Mouse (Mus musculus): Measurements from ENCODE around the gene Csnk1g2. TPM values are rescaled to one million over a fixed set of nuclear protein-coding genes. Genes with fewer than 3 reads are reported as not detected.
"Not testable (repeated sequence)": the region's sequence is repeated elsewhere in the genome, so short reads cannot be mapped to it uniquely, and the experiment has no call there.

Csnk1g2 gene
- polyA plus RNA-seq, 1 experiment from 2014 or later = 250 TPM

DNA sequence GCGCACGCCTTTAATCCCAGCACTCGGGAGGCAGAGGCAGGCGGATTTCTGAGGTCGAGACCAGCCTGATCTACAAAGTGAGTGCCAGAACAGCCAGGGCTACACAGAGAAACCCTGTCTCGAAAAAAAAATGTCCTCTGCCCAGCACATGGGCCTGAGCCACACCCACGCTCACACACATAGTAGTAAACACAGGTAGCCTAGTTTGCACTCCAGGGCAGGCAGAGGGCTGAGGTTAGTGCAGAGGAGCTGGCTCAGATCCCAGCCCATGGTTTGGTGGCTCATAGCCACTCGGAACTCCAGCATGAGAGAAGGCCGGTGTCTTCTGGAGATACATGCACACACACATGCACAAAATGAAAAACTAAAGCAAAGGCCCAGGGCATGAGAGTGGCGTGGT is 24.3 kb downstream of the Csnk1g2 start:
- no peak overlapping the region for H3K27ac ChIP-seq
- 94% methylated on average over 10 of the region's 10 CpGs for WGBS
- no peaks in the 10 kb centered on the region for H3K4me1 ChIP-seq
- no peaks in the 10 kb centered on the region for H3K9me3 ChIP-seq
- H3K4me2 ChIP-seq (replicated peaks) = no peak overlapping the region
- no peak overlapping the region for H3K9ac ChIP-seq
- no peaks in the 10 kb centered on the region for H3K27me3 ChIP-seq
- H3K4me3 ChIP-seq = no peak overlapping the region
- H3K36me3 ChIP-seq = peaks cover 77% of the 10 kb centered on the region
- ATAC-seq (ENCODE audit: insufficient number of reproducible peaks, insufficient read depth, low FRiP score, low TSS enrichment) = no peak

DNA sequence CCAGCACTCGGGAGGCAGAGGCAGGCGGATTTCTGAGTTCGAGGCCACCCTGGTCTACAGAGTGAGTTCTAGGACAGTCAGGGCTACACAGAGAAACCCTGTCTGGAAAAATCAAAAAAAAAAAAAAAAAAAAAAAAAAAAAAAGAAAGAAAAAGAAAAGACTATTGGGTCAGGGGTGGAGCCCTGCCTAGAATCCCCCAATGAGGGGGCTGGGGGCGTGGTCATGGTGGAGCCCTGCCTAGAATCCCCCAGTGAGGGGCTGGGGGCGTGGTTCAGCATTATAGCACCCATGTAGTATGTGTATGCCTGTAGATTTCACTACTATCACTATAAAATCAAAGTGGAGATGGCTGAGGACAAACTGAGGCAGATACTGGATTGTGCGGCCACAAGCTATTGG is 27.3 kb downstream of the Csnk1g2 start:
- H3K9me3 ChIP-seq; ATAC-seq (ENCODE audit: insufficient number of reproducible peaks, insufficient read depth, low FRiP score, low TSS enrichment); H3K4me3 ChIP-seq; H3K27me3 ChIP-seq; H3K27ac ChIP-seq; H3K9ac ChIP-seq; H3K4me1 ChIP-seq; H3K4me2 ChIP-seq (replicated peaks): not testable (repeated sequence)
- WGBS = 86% methylated on average over 6 of the region's 6 CpGs
- peaks cover 47% of the 10 kb centered on the region for H3K36me3 ChIP-seq

DNA sequence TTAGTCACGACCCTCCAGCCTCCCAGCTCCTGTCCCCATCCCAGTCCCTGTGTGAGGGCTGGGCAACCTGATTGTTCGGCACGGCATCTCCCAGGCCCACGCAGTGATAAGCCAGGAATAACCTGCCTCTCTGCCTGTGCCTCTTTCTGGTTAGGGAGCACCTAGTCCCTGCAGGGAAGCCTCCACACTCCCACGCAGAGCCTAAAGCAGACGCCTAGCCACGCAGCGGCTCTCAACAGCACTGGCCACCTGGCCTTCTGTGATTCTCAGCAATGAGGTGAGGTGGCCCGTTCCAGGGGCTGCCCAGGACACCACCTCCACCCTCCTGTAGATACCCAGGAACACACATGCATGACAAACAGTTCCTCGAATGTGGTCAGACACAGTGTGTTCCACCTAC is 27.8 kb downstream of the Csnk1g2 start:
- H3K36me3 ChIP-seq = peaks cover 42% of the 10 kb centered on the region
- peaks cover 13% of the 10 kb centered on the region for H3K4me1 ChIP-seq
- no peak overlapping the region for H3K27ac ChIP-seq
- ATAC-seq (ENCODE audit: insufficient number of reproducible peaks, insufficient read depth, low FRiP score, low TSS enrichment) = no peak
- H3K9ac ChIP-seq = no peak overlapping the region
- H3K4me3 ChIP-seq = no peak overlapping the region
- 94% methylated on average over 10 of the region's 10 CpGs for WGBS
- no peaks in the 10 kb centered on the region for H3K27me3 ChIP-seq
- no peaks in the 10 kb centered on the region for H3K9me3 ChIP-seq
- no peak overlapping the region for H3K4me2 ChIP-seq (replicated peaks)

DNA sequence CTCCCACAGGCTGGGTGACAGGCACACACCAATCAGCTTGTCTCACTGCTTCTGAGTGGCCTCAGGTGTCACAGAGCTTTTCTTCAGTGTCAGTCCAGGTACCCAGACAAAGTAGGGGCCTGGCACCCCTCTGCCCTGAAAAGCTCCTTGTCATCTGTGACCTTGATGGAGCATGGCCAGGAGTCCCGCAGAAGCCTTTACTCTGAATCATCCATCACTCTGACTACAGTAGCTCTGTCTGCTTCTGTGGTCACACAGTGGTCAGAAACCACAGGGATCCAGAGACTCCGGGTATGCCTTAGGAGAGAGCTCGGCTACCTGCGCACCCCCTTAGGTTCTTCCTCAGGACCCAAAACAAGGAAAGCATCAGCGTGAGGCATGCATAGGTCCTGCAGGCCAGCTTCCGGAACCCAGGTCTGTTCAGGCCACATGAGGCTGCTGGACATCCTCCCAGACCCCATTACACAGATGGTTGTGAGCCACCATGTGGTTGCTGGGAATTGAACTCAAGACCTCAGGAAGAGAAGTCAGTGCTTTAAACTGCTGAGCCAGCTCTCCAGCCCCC is 30.6 kb downstream of the Csnk1g2 start:
- Histone ChIP-seq H3K9me3 (no peaks in the 10 kb centered on the region), H3K27ac (no peak overlapping the region), H3K4me1 (peaks cover 23% of the 10 kb centered on the region), H3K4me3 (no peak overlapping the region), H3K27me3 (no peaks in the 10 kb centered on the region), H3K9ac (no peak overlapping the region), H3K4me2 (replicated peaks) (no peak overlapping the region), H3K36me3 (peaks cover 14% of the 10 kb centered on the region)
- WGBS = 92% methylated on average over 6 of the region's 6 CpGs
- ATAC-seq (ENCODE audit: insufficient number of reproducible peaks, insufficient read depth, low FRiP score, low TSS enrichment) = no peak

DNA sequence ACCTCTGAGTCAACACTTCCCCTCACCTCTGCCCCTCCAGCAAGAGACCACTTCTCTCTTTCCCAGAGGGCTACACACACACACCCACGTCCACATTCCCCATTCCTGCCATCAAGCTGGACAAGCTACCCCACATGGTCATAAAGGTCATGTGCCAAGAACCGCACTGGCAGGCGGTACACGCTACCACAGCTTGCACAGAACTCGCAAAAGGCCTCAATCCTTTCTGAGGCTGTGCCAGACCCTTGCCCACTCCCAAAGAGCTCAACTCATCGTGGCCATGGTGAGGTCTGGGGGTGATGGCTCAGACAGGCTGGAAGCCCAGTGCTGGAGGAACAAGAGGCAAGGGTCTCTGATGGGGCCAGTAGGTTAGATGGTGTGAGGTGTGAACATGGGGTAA is 32.2 kb downstream of the Csnk1g2 start:
- Histone ChIP-seq H3K4me3 (no peak overlapping the region; the same call in 1 of the 2 replicates), H3K9me3 (no peaks in the 10 kb centered on the region), H3K4me2 (replicated peaks) (peak overlapping the region; percentile 89), H3K36me3 (peaks cover 11% of the 10 kb centered on the region), H3K27ac (no peak overlapping the region), H3K9ac (0 out of 2 replicates have a peak overlapping the region, but pooled peaks have one; percentile 99), H3K27me3 (no peaks in the 10 kb centered on the region), H3K4me1 (peaks cover 23% of the 10 kb centered on the region)
- no peak for ATAC-seq (ENCODE audit: insufficient number of reproducible peaks, insufficient read depth, low FRiP score, low TSS enrichment)
- WGBS = 82% methylated on average over 6 of the region's 6 CpGs

DNA sequence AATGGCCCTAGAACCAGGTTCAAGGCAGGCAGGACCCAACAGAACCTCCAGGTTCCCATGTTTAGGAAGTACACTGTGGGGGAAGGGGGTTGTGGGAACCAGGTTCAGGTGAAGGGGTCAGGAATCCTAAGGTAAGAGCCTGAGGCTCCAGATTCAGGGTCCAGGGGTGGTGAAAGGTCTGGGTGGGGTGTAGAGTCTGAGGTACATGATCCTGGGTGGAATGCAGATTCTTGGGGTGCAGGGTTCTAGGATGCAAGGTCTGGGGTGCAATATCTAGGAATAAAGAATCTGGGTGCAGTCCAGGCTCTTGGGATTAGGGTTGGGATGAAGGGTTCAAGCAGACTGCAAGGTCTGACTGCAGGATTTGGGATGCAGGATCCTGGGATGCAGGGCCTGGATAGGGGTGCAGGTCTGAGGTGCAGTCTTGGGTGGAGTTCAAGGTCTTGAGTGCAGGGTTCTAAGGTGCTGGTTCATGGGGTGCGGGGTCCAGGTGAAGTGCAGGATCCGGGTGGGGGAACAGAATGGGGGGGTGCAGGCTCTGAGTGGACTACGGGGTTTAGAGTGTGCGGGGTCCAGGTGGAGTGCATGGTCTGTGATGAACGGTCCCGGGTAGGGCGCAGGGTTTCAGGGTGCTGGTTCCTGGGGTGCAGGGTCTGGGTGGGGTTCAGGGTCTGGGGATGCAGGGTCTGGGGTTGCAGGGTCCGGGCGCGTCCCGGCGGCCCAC is 32.9 kb downstream of the Csnk1g2 start:
- H3K4me3 ChIP-seq = peak overlapping the region; percentile 94
- H3K36me3 ChIP-seq = peaks cover 9% of the 10 kb centered on the region
- peak overlapping the region; percentile 87 for H3K27ac ChIP-seq
- peak overlapping the region; percentile 89 for H3K4me2 ChIP-seq (replicated peaks)
- WGBS = 8% methylated on average over 12 of the region's 12 CpGs
- H3K27me3 ChIP-seq = no peaks in the 10 kb centered on the region
- ATAC-seq (ENCODE audit: insufficient number of reproducible peaks, insufficient read depth, low FRiP score, low TSS enrichment) = peak; percentile 61
- H3K9ac ChIP-seq = peak overlapping the region; percentile 99
- H3K4me1 ChIP-seq = peaks cover 23% of the 10 kb centered on the region
- H3K9me3 ChIP-seq = no peaks in the 10 kb centered on the region

DNA sequence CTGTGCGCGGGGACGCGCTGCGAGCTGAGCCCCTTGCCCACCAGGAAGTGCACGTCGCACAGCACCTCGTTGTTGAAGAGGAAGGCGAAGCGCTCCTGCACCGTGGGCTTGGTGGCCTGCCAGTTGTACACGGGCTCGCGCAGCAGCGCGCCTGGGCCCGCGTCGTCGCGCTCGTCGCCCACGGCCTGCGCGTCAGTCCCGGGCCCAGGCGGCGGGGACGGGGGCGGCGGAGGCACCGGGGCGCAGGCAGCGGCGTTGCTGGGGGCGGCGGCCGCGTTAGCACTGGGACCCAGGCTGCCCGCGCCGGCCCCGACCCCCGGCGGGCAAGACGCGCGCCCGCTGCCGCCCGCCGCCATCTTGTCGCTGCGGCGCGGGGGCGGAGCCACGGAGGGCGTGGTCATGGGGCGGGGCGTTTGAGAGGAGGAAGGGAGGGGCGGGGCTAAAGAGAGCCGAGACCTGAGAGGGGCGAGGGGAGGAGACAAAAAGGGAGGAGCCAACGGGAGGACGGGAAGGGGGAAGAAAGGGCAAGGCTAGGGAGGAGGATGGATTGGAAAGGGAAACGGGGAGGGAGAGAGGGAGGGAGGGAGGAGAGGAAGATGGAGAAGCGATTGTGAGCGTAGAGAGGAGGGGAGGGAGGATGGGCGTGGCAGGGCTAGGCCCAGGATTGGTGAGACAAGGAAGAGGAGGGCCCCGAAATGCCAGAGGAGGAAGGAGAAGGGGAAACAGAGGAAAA is 33.7 kb downstream of the Csnk1g2 start:
- peak; percentile 79 for ATAC-seq (ENCODE audit: insufficient number of reproducible peaks, insufficient read depth, low FRiP score, low TSS enrichment)
- Histone ChIP-seq H3K4me2 (replicated peaks) (peak overlapping the region; percentile 89), H3K4me1 (peaks cover 23% of the 10 kb centered on the region), H3K27me3 (no peaks in the 10 kb centered on the region), H3K4me3 (peak overlapping the region; percentile 94), H3K9me3 (no peaks in the 10 kb centered on the region), H3K27ac (peak overlapping the region; percentile 93), H3K9ac (peak overlapping the region; percentile 99), H3K36me3 (0 out of 2 replicates have a peak, but pooled peaks cover 1% of the 10 kb centered on the region)
- WGBS = 2% methylated on average over 70 of the region's 72 CpGs

DNA sequence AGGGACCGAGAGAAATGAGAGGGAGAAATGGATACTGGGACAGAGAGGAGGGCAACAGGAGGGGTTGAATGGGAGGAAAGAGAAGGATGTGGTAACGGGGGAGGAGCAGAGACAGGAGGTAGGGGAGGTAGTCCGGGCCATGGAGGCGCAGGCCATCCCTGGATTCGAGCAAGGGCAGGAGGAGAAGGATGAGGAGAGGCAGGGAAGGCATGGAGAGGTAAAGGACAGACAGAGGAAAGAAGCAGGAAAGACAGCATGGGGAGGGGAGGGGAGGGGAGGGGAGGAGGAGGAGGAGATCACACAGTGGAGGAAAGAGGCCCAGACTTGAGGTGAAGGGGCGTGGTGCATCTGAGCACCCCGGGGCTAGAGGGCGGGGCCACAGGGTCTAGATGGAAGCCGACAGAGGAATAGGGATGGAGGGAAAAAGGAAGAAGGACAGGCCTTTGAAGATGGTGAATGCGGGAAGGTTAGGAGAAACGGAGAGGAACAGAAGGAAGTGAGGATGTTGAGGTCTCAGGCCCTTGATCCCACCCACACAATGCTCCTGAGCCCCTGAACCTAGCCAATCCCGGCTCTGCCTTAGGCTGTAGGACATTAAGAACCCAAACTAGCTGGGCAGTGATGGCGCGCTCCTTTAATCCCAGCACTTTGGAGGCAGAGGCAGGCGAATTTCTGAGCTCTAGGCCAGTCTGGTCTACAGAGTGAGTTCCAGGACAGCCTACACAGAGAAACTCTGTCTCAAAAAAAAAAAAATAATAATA is 34.4 kb downstream of the Csnk1g2 start, which contains the start of gene Btbd2:
Gene Btbd2, minus strand, starts transcription at position 209 of the 761 bp plus-strand sequence.
- ATAC-seq (ENCODE audit: insufficient number of reproducible peaks, insufficient read depth, low FRiP score, low TSS enrichment) = peak; percentile 57
- 16% methylated on average over 15 of the region's 15 CpGs for WGBS
- peak within 1 kb of the TSS; percentile 89 for H3K4me2 ChIP-seq (replicated peaks)
- H3K9me3 ChIP-seq = no peaks in the 10 kb centered on the region
- H3K4me1 ChIP-seq = peaks cover 23% of the 10 kb centered on the region
- H3K27ac ChIP-seq = peak within 1 kb of the TSS; percentile 93
- H3K36me3 ChIP-seq = no peaks in the 10 kb centered on the region
- H3K4me3 ChIP-seq = peak within 1 kb of the TSS; percentile 94
- H3K27me3 ChIP-seq = no peaks in the 10 kb centered on the region
- peak within 1 kb of the TSS; percentile 99 for H3K9ac ChIP-seq

DNA sequence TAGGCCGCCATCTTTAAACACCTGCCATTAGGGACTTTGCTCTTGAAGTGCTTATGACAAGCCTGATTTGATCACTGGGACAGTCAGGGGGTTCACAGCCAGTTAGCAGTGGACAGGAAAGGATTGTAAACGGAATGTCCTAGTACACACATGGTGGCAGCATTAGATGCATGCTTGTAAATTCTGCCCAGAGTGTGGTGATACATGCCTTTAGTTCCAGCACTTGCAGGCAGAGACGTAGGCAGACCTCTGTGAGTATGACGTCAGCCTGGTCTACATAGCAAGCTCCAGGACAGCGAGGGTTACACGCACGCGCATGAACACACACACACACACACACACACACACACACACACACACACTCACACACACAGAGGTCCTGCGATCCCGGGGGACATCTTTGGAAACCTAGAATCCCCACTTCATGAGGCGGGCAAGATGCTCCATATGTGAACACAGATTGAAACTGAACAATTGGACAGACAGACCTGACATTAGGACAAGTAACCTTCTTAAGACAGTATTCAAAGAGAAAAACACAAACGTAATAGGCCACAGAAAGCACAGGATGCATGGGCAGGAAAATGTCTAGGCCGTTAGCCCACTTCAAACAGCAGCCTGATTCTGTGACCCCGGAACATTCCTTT is 35.7 kb downstream of the Csnk1g2 start:
- Histone ChIP-seq H3K27me3 (no peaks in the 10 kb centered on the region), H3K4me2 (replicated peaks) (no peak overlapping the region), H3K36me3 (no peaks in the 10 kb centered on the region), H3K9me3 (no peaks in the 10 kb centered on the region), H3K9ac (no peak overlapping the region), H3K4me1 (peaks cover 27% of the 10 kb centered on the region), H3K27ac (no peak overlapping the region), H3K4me3 (no peak overlapping the region)
- 86% methylated on average over 14 of the region's 14 CpGs for WGBS
- no peak for ATAC-seq (ENCODE audit: insufficient number of reproducible peaks, insufficient read depth, low FRiP score, low TSS enrichment)

DNA sequence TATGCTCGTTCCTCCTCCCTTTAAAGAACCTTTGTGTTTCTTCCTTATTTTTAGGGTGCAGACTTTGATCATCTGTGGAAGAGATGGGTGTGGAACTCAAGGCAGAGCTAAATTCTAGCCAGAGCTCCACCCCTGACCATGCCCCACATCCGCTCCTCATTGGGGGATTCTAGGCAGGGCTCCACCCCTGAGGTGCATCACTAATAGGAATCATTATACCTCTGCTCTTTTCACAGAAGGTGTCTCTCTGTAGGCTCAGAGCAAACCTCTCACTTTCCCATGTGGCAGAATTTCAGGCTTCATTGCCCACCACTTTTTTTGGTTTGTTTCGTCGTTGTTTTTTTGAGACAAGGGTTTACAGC is 36.2 kb downstream of the Csnk1g2 start:
- Histone ChIP-seq H3K4me1 (peaks cover 27% of the 10 kb centered on the region), H3K9me3 (no peaks in the 10 kb centered on the region), H3K9ac (no peak overlapping the region), H3K27me3 (no peaks in the 10 kb centered on the region), H3K27ac (no peak overlapping the region), H3K36me3 (no peaks in the 10 kb centered on the region), H3K4me3 (no peak overlapping the region), H3K4me2 (replicated peaks) (no peak overlapping the region)
- no peak for ATAC-seq (ENCODE audit: insufficient number of reproducible peaks, insufficient read depth, low FRiP score, low TSS enrichment)
- WGBS = 69% methylated on average over 4 of the region's 4 CpGs

DNA sequence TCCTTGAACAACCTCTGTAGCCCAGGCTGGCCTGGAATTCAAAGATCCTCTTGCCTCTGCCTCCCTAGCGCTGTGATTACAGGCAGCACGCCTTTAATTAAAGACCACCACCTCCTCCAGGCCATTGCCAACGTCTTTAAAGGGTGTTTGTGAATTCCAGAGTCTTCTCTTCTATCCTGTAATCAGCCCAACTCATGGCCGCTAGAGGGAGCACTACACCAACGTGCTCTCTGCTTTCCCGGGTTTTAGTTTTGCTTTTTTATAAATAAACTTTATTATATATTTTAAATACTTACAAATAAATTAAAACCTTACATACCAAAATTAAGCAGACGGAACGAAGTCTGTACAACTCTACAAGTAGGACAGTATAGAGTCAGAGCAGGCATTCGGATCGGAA is 36.6 kb downstream of the Csnk1g2 start:
- no peaks in the 10 kb centered on the region for H3K9me3 ChIP-seq
- no peaks in the 10 kb centered on the region for H3K27me3 ChIP-seq
- 14% methylated on average over 10 of the region's 10 CpGs for WGBS
- ATAC-seq (ENCODE audit: insufficient number of reproducible peaks, insufficient read depth, low FRiP score, low TSS enrichment) = no peak
- H3K27ac ChIP-seq = no peak overlapping the region
- H3K36me3 ChIP-seq = no peaks in the 10 kb centered on the region
- H3K4me3 ChIP-seq = no peak overlapping the region
- peaks cover 26% of the 10 kb centered on the region for H3K4me1 ChIP-seq
- no peak overlapping the region for H3K9ac ChIP-seq
- H3K4me2 ChIP-seq (replicated peaks) = no peak overlapping the region

Data from embryonic facial prominence, embryonic 12.5 days (tissue).